Mouse (Mus musculus): ENCODE data around the gene Hsdl1.

Hsdl1 gene

GRCm38 (mm10) chr8:119574437-119575365 lies at the start of gene Hsdl1, which contains the start of gene Dnaaf1:
TSS of gene Hsdl1 (minus strand) at chr8:119575183.
TSS of gene Dnaaf1 (plus strand) at chr8:119575235.
- peak; percentile 96 for DNase-seq (ENCODE audit: low read depth)

GRCm38 (mm10) chr8:119623744-119624143 lies 48.8 kb upstream of the Hsdl1 start:
- DNase-seq (ENCODE audit: low read depth): no peak

DNA sequence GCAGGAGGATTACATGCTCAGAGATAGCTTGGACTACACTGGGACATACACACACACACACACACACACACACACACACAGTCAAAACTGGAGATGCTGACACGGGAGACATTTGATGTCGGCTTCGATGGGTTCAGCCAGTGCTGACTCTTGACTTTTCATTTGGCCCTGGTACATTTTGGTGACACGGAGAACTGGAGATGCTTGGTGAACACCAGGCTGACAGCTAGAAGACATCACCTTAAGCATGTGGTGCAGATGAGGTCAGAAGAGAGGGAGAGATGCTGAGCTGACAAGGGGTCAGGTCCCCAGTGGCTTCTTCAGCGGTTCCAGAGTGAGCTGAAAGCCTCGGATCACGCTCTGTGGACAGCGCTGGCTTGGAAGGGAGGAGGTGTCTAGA lies 48.1 kb upstream of the Hsdl1 start:
- DNase-seq (ENCODE audit: low read depth): no peak

- no peak for DNase-seq (ENCODE audit: low read depth)
Measured at GRCm38 (mm10) chr8:119622555-119622954, 47.6 kb upstream of the Hsdl1 start.

DNA sequence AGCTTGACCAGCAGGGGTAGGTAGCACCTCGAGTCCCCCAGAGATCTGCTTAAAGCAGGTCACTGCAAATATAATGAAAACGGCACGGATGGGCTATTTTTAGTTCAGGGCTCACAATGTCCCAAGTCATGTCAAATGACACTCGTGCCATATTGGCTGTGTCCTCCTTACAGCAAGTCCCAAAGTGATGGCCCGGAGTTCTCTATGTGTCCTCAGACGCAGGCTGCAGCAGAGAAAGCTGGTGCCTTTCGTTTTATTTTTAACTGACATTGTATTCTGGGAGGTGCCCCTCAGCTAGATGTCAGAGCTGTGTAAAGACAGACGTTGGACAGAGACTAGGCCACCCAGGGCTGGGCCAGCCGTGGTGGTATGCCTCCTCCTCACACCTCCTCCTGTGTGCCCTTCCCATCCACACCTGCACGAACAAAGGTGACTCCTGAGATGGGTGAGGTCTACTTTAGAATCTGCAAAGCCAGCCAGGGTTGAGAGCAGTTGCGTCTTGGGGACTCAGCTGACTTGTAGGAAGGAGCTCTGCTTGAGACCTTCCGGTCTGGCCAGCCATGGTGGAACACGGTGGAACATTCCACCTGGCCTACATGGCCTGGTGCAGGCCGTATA lies 46.0 kb upstream of the Hsdl1 start:
- no peak for DNase-seq (ENCODE audit: low read depth)

- DNase-seq (ENCODE audit: low read depth): no peak
Measured at GRCm38 (mm10) chr8:119620116-119620840, 45.3 kb upstream of the Hsdl1 start.

- no peak for DNase-seq (ENCODE audit: low read depth)
Measured at GRCm38 (mm10) chr8:119618887-119619286, 43.9 kb upstream of the Hsdl1 start.

DNA sequence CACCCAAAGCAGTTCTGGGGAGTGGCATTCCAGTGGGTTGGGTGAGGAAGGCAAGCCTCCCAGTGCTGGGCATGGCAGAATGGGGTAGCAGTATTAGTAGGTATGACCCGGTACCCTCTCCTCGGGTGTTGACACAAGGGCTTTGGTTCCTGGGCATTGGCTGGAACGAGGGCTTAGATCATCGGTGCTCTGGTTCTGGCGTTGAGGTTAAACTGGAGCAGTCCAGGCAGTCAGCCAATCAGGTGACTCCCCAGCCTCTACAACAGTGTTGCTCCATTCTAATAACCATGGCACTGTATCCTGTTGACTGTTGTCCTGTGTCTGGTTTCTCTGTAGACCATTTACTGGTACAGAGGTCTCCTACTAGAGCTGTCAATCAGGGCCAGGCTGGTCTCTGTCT lies 42.6 kb upstream of the Hsdl1 start:
- no peak for DNase-seq (ENCODE audit: low read depth)

GRCm38 (mm10) chr8:119616811-119617210 lies 41.8 kb upstream of the Hsdl1 start:
- no peak for DNase-seq (ENCODE audit: low read depth)

GRCm38 (mm10) chr8:119616358-119616757 lies 41.4 kb upstream of the Hsdl1 start:
- DNase-seq (ENCODE audit: low read depth): no peak

GRCm38 (mm10) chr8:119615096-119615495 lies 40.1 kb upstream of the Hsdl1 start:
- no peak for DNase-seq (ENCODE audit: low read depth)

DNA sequence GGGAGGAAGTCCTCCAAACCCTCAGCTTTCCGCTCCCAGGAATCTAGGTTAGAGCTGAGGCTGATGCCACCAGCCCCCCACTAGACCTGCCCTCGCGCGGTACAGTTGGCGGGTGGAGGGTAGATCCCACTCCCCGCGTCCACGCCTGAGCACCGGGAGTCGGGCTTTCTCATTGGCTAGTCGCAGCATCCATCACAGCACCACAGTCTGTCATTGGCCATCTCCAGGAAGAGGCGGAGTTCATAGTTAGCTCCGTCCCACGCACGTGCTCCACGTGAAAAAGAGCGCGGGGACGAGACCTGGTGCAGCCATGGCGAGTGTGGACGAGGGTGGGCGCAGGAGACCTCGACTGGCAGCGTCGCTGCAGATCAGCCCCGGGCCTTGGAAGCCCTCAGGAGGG lies 37.5 kb upstream of the Hsdl1 start, which contains the start of gene Adad2:
Adad2 (plus strand) TSS at position 277 of the 400 bp plus-strand sequence.
- DNase-seq (ENCODE audit: low read depth): no peak

- DNase-seq (ENCODE audit: low read depth): peak; percentile 57
Measured at GRCm38 (mm10) chr8:119606224-119606623, 31.2 kb upstream of the Hsdl1 start.

DNA sequence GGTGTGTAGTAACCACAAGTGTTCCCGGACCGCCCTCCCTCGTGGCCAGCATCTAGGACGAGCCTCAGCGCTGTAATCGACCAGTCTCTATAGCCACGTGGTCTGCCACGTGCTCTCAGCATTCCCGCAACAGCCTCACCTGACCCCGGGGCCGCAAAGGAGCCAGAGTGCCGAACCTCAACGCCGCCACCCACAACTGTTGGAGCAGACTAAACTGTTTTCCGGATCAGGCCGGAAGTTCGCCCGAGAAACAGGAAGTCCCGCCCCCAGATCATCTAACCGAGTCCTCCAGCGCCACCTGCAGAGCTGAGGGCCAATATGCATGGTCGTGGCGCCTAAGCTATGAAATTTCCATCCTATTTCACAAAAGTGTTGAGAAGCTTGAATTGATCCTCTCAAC lies 30.0 kb upstream of the Hsdl1 start, which contains the start of gene Taf1c:
Taf1c (minus strand) TSS at position 227 of the 400 bp plus-strand sequence.
- peak; percentile 97 for DNase-seq (ENCODE audit: low read depth)

DNA sequence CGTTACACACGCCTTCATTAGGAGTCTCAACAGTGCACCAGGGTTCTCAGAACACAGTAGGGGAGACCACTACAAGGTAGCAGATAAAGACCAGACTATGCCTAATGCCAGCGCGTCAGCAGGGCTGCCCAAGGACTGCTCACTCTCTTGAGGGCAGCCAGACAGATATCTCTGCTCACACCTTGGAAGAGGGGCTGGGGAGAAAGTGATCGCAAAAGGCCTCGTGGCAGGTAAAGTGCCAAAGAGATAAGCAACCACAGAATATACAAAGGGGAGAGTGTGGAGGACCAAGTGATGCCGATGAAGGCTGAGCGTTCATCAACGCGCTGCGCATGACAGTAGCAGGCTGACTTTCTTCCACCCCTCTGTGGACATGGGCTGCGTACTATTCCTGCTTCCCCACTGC lies 29.4 kb upstream of the Hsdl1 start:
- no peak for DNase-seq (ENCODE audit: low read depth)

- no peak for DNase-seq (ENCODE audit: low read depth)
Measured at GRCm38 (mm10) chr8:119603771-119604170, 28.8 kb upstream of the Hsdl1 start.

DNA sequence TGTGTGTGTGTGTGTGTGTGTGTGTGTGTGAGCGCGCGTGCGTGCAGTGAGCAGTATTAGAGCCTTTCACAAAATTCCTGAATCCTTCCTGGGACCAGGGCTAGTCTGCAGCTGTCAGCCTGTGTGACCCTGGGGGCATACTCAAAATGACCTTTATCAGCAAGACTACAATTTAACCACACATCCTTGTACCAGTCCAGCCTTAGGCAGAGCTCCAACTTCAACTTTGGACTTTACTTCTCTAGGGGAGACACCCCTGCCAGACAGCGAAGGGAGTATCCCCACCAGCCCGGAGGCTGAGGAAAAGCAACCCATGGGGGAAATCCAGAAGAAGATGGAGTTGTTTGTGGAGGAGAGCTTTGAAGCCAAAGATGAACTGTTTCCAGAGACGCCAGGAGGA lies 16.5 kb upstream of the Hsdl1 start:
- no peak for DNase-seq (ENCODE audit: low read depth)

DNA sequence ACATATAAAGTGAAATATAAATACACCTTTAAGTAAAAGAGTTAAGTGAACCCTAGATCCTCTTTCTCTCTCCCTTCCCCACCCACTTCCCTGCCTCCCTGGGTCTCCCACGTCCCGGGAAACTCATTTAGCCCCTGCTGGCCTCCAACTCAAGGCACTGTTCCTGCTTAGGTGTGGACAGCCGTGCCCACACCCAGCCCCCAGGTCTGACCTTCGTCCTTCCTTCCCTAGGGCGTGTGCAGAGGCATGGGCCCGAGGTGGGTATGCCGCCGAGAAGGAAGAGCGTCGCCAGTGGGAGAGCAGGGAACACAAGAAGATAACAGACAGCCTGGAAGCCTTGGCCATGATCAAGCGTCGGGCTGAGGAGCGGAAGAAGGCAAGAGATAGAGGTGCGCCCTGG lies 15.4 kb upstream of the Hsdl1 start:
- DNase-seq (ENCODE audit: low read depth): no peak

DNA sequence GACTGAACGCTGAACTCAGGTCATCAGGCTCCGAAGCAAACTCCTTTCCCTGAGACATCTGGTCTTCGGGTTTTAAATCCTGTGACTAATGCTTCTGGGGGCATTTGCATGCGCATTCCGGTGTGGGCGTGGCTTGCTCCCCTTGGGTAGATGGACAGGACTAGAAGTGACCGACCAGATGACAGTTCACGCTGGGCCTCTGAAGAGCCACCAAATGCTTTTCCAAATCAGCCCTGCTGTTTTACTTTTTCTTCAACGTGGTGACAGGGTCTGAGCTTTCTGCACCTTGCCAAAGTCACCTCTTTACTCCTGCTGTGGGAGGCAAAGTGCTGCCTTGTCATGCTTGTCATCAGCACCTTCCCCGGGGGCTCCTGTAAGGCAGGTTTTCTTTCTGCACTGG lies 13.9 kb upstream of the Hsdl1 start:
- no peak for DNase-seq (ENCODE audit: low read depth)

DNA sequence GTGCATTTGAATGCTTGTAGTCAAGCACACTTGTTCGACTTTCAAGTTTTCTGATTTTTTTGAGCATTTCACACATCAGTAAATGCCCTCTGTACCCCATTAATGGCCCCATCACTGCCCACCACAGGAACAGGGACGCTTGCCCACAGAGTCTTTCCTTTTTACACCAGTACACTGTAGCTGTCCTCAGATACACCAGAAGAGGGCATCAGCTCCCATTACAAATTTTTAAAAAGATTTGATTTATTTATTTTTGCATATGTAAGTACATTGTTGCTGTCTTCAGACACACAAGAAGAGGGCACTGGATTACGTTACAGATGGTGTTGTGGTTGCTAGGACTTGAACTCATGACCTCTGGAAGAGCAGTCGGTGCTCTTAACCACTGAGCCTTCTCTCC lies 13.3 kb upstream of the Hsdl1 start:
- no peak for DNase-seq (ENCODE audit: low read depth)

DNA sequence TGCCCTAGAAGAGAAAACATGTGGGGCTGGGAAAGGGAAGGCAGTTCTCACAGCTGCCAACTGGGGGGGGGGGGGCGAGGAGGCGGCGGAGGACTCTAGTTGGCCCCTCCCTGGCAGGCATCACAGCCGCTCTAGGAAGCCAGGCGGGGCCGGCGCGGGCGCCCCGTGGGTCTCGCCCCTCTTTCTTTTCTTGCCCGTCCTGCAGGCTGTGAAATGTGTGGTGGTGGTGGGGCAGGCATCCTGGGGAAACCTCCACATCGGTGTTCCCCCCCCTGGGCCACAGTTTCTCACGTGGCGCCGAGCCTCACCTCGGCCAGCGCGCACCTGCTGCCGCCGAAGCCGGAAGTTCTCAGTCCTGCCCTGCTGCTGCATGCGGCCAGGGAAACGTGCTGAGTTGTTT lies 10.9 kb upstream of the Hsdl1 start:
- peak; percentile 82 for DNase-seq (ENCODE audit: low read depth)

- no peak for DNase-seq (ENCODE audit: low read depth)
Measured at GRCm38 (mm10) chr8:119580441-119581161, 5.6 kb upstream of the Hsdl1 start.
